Mouse (Mus musculus) liver, adult 2 months (tissue): Measurements from ENCODE around the gene Skor1.

Source experiments
- CTCF ChIP-seq: fragments of 200-500 bp; IDR thresholded peaks from 2 replicates; pipeline ENCODE4 v1.5.1; 2011; ENCODE audit warnings: low read depth, low read length, control low read depth
- POLR2A ChIP-seq: fragments of 200-500 bp; IDR thresholded peaks from 2 replicates; pipeline ENCODE4 v1.6.1; 2011; ENCODE audit warnings: low read length, control low read depth; ENCODE audit not compliant: insufficient read depth; ENCODE audit errors: extremely low read depth

DNA sequence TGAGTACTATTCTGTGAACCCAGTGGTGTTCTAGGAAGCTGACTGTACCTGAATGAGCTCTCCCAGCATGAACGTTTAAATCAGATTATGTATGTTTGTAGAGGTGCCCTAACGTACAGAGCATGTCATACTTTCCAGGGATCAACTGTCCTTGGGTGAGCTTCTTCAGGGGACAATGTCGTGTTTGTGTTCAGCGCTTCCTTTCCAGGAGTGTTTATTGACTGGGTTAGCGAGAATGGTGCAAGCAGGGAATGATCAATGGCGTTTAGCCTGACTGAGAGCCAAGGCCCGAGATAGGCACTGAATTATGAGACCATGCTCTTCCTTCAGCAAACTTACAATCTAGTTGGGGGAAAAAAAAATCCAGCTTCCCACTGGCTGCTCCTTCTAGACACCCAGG is 35.1 kb upstream of the Skor1 start:
- no peak for TF ChIP-seq CTCF
- no peak for TF ChIP-seq POLR2A
